Mouse (Mus musculus): ENCODE results near the gene Gm1123. TPM values are rescaled to one million over a fixed set of nuclear protein-coding genes. Genes with fewer than 3 reads are reported as not detected.

The Gm1123 gene
- polyA plus RNA-seq, 1 experiment, result 0.05 TPM

DNA sequence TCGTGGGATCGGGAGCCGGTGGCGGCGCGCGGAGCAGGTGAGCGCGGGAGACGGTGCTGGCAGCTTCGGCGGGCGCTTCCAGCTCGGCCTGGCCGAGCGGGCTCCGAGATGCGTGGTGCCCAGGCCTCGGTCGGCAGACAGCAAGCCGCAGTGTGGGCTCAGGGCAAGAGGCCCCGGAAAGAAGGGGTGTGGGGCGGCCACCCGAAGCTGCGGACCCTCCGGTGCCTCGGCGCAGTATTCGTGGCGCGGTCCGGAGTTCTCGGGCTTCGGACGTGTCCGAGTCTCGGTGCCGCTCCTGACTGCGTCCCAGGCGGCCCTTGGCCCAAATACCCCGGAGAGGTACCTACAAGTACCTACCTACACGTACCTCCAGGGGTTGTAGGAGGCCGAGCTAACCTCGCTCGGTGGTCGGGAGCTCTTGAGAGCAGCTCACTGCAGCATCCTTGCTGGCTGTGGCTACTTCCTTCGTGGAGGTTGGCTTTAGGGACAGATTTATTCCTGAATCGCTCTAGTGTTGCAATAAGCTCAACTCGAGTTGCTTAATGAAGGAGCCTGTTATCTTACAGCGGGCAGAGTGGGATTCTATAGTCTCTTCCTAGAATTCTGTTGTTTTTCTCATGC is 48.9 kb downstream of the Gm1123 start:
- H3K4me3 ChIP-seq (ENCODE audit: extremely low read depth, insufficient read depth, insufficient read length), result peak overlapping the region; percentile 77
- no peak for DNase-seq (ENCODE audit: low read depth in 1 of 2, low spot score in 2 of 2)
- no peaks in the 10 kb centered on the region for H3K27me3 ChIP-seq (ENCODE audit: control insufficient read depth, insufficient read depth, low read length)
- no peak overlapping the region for H3K27ac ChIP-seq (ENCODE audit: insufficient read depth, low read length)
- WGBS, result under 1% methylated on average over 49 of the region's 50 CpGs
- H3K4me1 ChIP-seq (ENCODE audit: control insufficient read depth, insufficient read depth, insufficient read length), result peaks cover 2% of the 10 kb centered on the region
- no peaks in the 10 kb centered on the region for H3K36me3 ChIP-seq (ENCODE audit: control insufficient read depth, insufficient read depth, low read length)
- TF ChIP-seq CTCF (IDR thresholded peaks at IDR 0.05; ENCODE audit: extremely low read depth, insufficient read depth, insufficient read length, insufficient replicate concordance) (no peak), POLR2A (IDR thresholded peaks at IDR 0.05; ENCODE audit: low read depth, low read length) (no peak)

DNA sequence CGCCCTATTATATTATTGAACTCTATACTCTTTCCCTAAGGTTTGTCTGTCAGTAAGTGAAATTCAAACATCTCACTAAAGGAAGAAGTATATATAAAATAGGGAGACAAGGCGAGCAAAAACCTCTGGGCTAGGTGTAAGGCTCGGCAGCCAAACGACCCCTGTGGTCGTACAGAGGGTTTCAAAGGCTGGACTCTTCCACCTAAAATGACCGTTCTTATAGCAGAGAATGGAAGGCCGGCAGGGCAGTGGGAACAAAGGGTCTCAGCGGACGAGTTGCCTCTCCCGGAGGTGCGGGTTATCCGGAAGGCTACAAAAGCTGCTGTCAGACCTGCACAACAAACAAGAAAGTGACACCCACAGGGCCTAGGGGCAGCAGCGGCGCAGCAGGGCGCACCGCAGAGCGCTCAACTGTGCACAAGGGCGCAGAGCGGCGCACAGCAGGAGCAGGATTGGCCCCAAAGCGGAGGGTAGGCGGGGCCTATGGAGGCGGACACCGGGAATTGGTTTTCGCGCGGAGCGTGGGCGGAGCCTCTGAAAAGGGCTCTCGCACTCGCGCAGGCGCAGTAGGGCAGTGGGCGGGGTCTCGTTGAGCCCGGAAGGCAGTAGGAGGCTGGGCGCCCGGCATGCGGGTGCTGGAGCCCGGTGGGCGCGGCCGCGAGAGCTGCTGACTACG is 49.6 kb downstream of the Gm1123 start, which contains the start of gene Faim:
Gene Faim, plus strand, starts transcription at position 574 of the 676 bp plus-strand sequence.
- 1% methylated on average over 45 of the region's 45 CpGs for WGBS
- peak within 1 kb of the TSS; percentile 62; the same call in 1 of the 2 replicates for H3K27ac ChIP-seq (ENCODE audit: insufficient read depth, low read length)

DNA sequence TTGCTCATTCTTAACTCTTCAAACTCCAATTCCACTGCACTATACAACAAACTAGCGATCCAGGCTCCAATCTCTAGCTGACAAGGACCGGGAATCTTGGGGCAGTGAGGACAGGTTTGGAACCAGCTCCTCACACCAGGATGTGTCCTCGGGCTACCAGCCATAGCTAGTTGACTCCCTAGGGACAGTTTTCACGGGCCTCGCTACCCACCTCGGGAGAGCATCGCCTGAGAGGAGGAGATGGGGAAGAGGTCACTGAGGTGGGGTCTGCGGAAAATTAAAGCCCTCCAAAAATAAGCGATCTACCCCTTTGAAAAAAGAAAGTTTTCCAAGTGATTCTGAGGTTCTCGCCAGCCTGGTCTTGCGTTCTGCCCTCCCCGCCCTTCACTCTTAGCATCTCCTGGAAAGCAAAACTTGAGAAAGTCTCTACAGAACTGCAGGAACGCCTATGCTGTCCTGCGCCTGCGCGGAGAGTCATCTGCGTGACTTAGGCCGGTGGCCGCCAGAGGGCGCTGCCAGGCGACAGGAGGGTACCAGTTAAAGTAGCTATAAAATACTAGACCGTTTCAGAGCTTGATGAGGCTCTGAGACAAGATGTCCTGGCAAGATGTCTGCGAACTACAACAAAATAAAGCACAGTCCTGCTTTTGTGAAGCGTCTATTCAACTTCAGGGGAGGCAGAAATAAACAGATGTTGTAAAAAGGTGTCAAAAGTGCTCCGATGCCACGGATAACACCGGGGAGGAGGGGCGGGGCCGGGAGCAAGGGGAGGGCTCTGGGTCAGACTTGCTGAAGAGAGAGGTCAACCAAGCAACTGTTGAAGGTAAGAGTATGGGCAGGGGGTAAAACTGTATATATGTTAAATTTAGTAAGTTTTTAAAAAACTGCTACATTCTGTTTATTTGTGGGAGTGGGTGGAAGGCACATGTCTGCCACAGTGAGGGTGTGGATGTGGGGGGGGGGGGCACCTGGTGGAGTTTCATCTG is 55.8 kb downstream of the Gm1123 start:
- no peaks in the 10 kb centered on the region for H3K4me1 ChIP-seq (ENCODE audit: control insufficient read depth, insufficient read depth, insufficient read length)
- H3K27ac ChIP-seq (ENCODE audit: insufficient read depth, low read length), result no peak overlapping the region
- peaks cover 3% of the 10 kb centered on the region; the same call in 1 of the 2 replicates for H3K27me3 ChIP-seq (ENCODE audit: control insufficient read depth, insufficient read depth, low read length)
- no peaks in the 10 kb centered on the region for H3K36me3 ChIP-seq (ENCODE audit: control insufficient read depth, insufficient read depth, low read length)
- no peak overlapping the region for H3K4me3 ChIP-seq (ENCODE audit: extremely low read depth, insufficient read depth, insufficient read length)
- TF ChIP-seq POLR2A (IDR thresholded peaks at IDR 0.05; ENCODE audit: low read depth, low read length) (no peak), CTCF (IDR thresholded peaks at IDR 0.05; ENCODE audit: extremely low read depth, insufficient read depth, insufficient read length, insufficient replicate concordance) (peak; percentile 98)
- peak; percentile 78 to 90 for DNase-seq (ENCODE audit: low read depth in 1 of 2, low spot score in 2 of 2)
- 7% methylated on average over 29 of the region's 29 CpGs for WGBS

More for the DNA sequence above, 49.6 kb downstream of the Gm1123 start, which contains the start of gene Faim:
- Histone ChIP-seq H3K4me1 (ENCODE audit: control insufficient read depth, insufficient read depth, insufficient read length) (peaks cover 2% of the 10 kb centered on the region), H3K27me3 (ENCODE audit: control insufficient read depth, insufficient read depth, low read length) (no peaks in the 10 kb centered on the region), H3K4me3 (ENCODE audit: extremely low read depth, insufficient read depth, insufficient read length) (peak within 1 kb of the TSS; percentile 77), H3K36me3 (ENCODE audit: control insufficient read depth, insufficient read depth, low read length) (no peaks in the 10 kb centered on the region)
- peak; percentile 60 for TF ChIP-seq POLR2A (IDR thresholded peaks at IDR 0.05; ENCODE audit: low read depth, low read length)
- no peak for TF ChIP-seq CTCF (IDR thresholded peaks at IDR 0.05; ENCODE audit: extremely low read depth, insufficient read depth, insufficient read length, insufficient replicate concordance)
- DNase-seq (ENCODE audit: low read depth in 1 of 2, low spot score in 2 of 2), result peak; percentile 96 to 100

DNA sequence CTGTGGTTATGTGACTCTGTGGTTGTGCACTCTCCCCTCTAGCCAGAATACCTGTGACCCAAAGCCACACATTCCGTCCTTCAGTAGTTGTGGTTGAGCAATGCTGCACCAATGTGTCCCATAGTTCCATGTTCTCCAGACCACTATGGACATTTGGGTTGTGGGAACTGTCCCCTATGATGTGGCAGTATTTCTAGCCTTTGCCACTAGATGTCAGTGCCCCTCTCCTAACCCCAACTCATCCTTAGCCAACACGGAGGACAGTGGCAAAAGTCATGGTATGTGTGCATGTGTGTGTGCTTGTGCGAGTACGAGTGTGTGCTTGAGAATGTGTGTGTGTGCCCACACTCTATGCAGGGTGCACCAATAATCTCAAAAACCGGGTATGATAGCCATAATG is 59.0 kb downstream of the Gm1123 start:
- 40% methylated on average over 5 of the region's 5 CpGs for WGBS

DNA sequence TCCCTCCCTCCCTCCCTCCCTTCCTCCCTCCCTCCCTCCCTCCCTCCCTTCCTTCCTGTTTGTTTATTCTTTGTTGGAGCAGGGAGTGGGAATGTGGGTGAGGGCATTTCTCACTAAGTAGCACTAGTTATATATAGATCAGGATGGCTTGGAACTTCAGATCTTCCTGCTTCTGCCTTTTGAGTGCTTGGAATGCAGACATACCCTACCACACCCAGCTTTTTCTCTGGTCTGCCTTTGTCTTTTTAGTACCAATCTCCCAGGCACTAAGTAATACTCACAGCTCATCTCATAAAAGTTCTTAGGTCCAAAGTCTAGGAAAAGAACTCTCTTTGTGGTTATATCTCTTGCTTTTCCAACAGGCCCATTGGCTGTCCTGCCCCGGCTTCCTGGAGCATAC is 59.4 kb downstream of the Gm1123 start:
- TF ChIP-seq POLR2A (IDR thresholded peaks at IDR 0.05; ENCODE audit: low read depth, low read length), result no peak
- TF ChIP-seq CTCF (IDR thresholded peaks at IDR 0.05; ENCODE audit: extremely low read depth, insufficient read depth, insufficient read length, insufficient replicate concordance), result no peak
- no peak overlapping the region for H3K27ac ChIP-seq (ENCODE audit: insufficient read depth, low read length)
- WGBS, result 77% methylated on average over 1 of the region's 1 CpGs
- no peak overlapping the region for H3K4me3 ChIP-seq (ENCODE audit: extremely low read depth, insufficient read depth, insufficient read length)
- DNase-seq (ENCODE audit: low read depth in 1 of 2, low spot score in 2 of 2), result no peak
- H3K36me3 ChIP-seq (ENCODE audit: control insufficient read depth, insufficient read depth, low read length), result no peaks in the 10 kb centered on the region
- peaks cover 19% of the 10 kb centered on the region for H3K27me3 ChIP-seq (ENCODE audit: control insufficient read depth, insufficient read depth, low read length)
- peaks cover 5% of the 10 kb centered on the region for H3K4me1 ChIP-seq (ENCODE audit: control insufficient read depth, insufficient read depth, insufficient read length)

More for the DNA sequence above, 59.0 kb downstream of the Gm1123 start:
- Histone ChIP-seq H3K4me3 (ENCODE audit: extremely low read depth, insufficient read depth, insufficient read length) (no peak overlapping the region), H3K4me1 (ENCODE audit: control insufficient read depth, insufficient read depth, insufficient read length) (peaks cover 5% of the 10 kb centered on the region), H3K27me3 (ENCODE audit: control insufficient read depth, insufficient read depth, low read length) (peaks cover 19% of the 10 kb centered on the region), H3K27ac (ENCODE audit: insufficient read depth, low read length) (no peak overlapping the region), H3K36me3 (ENCODE audit: control insufficient read depth, insufficient read depth, low read length) (no peaks in the 10 kb centered on the region)
- no peak for DNase-seq (ENCODE audit: low read depth in 1 of 2, low spot score in 2 of 2)
- TF ChIP-seq CTCF (IDR thresholded peaks at IDR 0.05; ENCODE audit: extremely low read depth, insufficient read depth, insufficient read length, insufficient replicate concordance), result no peak
- no peak for TF ChIP-seq POLR2A (IDR thresholded peaks at IDR 0.05; ENCODE audit: low read depth, low read length)

DNA sequence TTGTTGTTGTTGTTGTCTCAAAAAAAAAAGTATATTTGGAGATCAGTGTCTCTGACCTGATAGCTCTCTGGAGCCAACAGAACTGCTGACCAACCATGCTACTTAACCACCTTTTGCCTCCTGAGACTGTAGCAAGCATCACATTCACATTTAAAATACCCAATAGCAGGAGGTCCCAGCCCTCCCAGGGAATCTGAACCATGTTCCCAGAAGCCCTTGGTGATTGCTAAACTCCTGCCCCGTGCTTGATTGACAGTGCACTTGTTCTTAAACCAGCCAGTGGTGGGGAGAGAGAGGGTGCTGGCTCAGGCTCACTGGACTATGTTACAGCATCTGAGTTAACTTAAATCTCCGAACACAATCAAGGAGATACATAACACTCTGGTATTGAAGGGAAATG is 60.6 kb downstream of the Gm1123 start:
- Histone ChIP-seq H3K27ac (ENCODE audit: insufficient read depth, low read length) (no peak overlapping the region), H3K4me3 (ENCODE audit: extremely low read depth, insufficient read depth, insufficient read length) (no peak overlapping the region), H3K4me1 (ENCODE audit: control insufficient read depth, insufficient read depth, insufficient read length) (peaks cover 5% of the 10 kb centered on the region), H3K36me3 (ENCODE audit: control insufficient read depth, insufficient read depth, low read length) (no peaks in the 10 kb centered on the region), H3K27me3 (ENCODE audit: control insufficient read depth, insufficient read depth, low read length) (peaks cover 20% of the 10 kb centered on the region)
- TF ChIP-seq CTCF (IDR thresholded peaks at IDR 0.05; ENCODE audit: extremely low read depth, insufficient read depth, insufficient read length, insufficient replicate concordance) (no peak), POLR2A (IDR thresholded peaks at IDR 0.05; ENCODE audit: low read depth, low read length) (no peak)
- DNase-seq (ENCODE audit: low read depth in 1 of 2, low spot score in 2 of 2), result no peak
- WGBS, result 32% methylated on average over 2 of the region's 2 CpGs
